Mouse (Mus musculus) heart, adult 11 months (tissue): Measurements from ENCODE around the gene Stambpl1.
A peak's percentile ranks its signal among the peaks of the same experiment; 100 is the strongest.

Experiments
- DNase-seq: peaks from one replicate; pipeline ENCODE4 v3.0.0; 2022

The Stambpl1 gene

DNA sequence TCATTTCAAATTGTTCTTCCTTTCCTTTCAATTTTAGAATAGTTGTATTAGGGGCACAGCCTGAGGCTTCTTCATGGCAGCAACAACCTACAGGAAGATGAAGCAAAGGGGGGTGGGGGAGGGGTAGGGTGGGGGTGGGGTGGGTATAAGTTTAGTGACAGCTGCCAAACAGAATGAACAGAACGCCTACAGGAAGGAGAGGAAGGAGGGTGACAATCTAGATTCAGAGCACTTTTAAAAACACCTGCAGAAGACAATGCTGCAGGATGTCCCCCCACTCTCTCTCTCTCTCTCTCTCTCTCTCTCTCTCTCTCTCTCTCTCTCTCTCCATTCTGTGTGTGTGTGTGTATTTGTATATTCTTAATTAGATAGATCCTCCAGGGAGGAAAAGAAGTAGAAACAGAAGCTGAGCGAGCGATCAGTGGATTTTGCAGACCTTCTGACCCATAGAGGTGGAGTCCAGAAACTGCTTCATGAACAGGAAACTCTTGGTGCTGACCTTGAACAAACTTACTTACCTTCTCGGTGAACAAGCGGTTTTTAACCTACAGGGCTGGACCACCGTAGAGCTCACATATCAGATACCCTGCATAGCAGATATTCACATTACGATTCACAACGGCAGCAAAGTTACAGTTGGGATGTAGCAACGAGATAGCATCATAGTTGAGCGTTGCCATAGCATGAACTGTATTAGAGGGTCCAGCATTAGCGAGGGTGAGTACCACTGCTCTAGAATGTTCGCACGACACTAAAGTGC lies 95.8 kb downstream of the Stambpl1 start:
- peak; percentile 78 for DNase-seq

- peak; percentile 58 for DNase-seq
These were observed 96.7 kb downstream of the Stambpl1 start for GRCm38 (mm10) chr19:34288696-34289095.
